Mouse (Mus musculus) MEL (cell line): ENCODE data around the gene Teddm1a.

ENCODE experiments used
- CHD1 ChIP-seq: IDR thresholded peaks from 2 replicates; pipeline ENCODE4 v1.6.1; 2012; ENCODE audit warnings: low read depth, mild to moderate bottlenecking, inconsistent platforms, low read length, improper control_type of control experiment
- CTCF ChIP-seq, 3 experiments: IDR thresholded peaks in 2 of 3; conservative IDR thresholded peaks in 1 of 3; 2 replicates each; pipeline ENCODE4 v1.5.1; 2011 to 2012; ENCODE audit warnings: low read length in 3 of 3, low read depth in 2 of 3, mild to moderate bottlenecking in 2 of 3, improper control_type of control experiment in 1 of 3, inconsistent platforms in 1 of 3, mixed read lengths in 1 of 3, moderate library complexity in 1 of 3; ENCODE audit not compliant: control insufficient read depth in 1 of 3, insufficient read depth in 1 of 3, poor library complexity in 1 of 3, severe bottlenecking in 1 of 3
- E2F4 ChIP-seq: IDR thresholded peaks from 2 replicates; pipeline ENCODE4 v1.6.1; 2011; ENCODE audit warnings: low read depth, low read length, improper control_type of control experiment, borderline replicate concordance
- ELF1 ChIP-seq: IDR thresholded peaks from 2 replicates; pipeline ENCODE4 v1.6.1; 2014; ENCODE audit warnings: low read depth, mild to moderate bottlenecking, inconsistent platforms, low read length, improper control_type of control experiment, moderate library complexity
- EP300 ChIP-seq, 2 experiments: IDR thresholded peaks; 2 replicates each; pipeline ENCODE4 v1.6.1; 2011; ENCODE audit warnings: improper control_type of control experiment in 2 of 2, low read length in 2 of 2, low read depth in 1 of 2, mild to moderate bottlenecking in 1 of 2
- GATA1 ChIP-seq: IDR thresholded peaks from 2 replicates; pipeline ENCODE4 v1.6.1; 2011; ENCODE audit warnings: low read depth, low read length, improper control_type of control experiment
- KAT2A ChIP-seq: conservative IDR thresholded peaks from 2 replicates; pipeline ENCODE4 v1.6.1; 2012; ENCODE audit warnings: low read depth, low read length, improper control_type of control experiment, inconsistent platforms
- MAX ChIP-seq: IDR thresholded peaks from 2 replicates; pipeline ENCODE4 v1.6.1; 2011; ENCODE audit warnings: low read length, improper control_type of control experiment
- POLR2A ChIP-seq, 2 experiments: IDR thresholded peaks; 2 replicates each; pipeline ENCODE4 v1.6.1; 2011 to 2012; ENCODE audit warnings: low read length in 2 of 2, mild to moderate bottlenecking in 2 of 2, control low read depth in 1 of 2, improper control_type of control experiment in 1 of 2, low read depth in 1 of 2, moderate library complexity in 1 of 2; ENCODE audit not compliant: control insufficient read depth in 1 of 2, insufficient read depth in 1 of 2, poor library complexity in 1 of 2
- SMC3 ChIP-seq: IDR thresholded peaks from 2 replicates; pipeline ENCODE4 v1.6.1; 2011; ENCODE audit warnings: low read depth, low read length, improper control_type of control experiment
- TCF12 ChIP-seq: IDR thresholded peaks from 2 replicates; pipeline ENCODE4 v1.6.1; 2014; ENCODE audit warnings: low read depth, mild to moderate bottlenecking, inconsistent platforms, low read length, improper control_type of control experiment, moderate library complexity
- ZMIZ1 ChIP-seq: IDR thresholded peaks from 2 replicates; pipeline ENCODE4 v1.6.1; 2012; ENCODE audit warnings: low read depth, mild to moderate bottlenecking, inconsistent platforms, low read length, improper control_type of control experiment, moderate library complexity

GRCm38 (mm10) chr1:153894201-153894893 lies 2.8 kb downstream of the Teddm1a start:
- no peak for TF ChIP-seq GATA1
- TF ChIP-seq CTCF (IDR thresholded peaks at IDR 0.05 in 2 of 3, conservative IDR thresholded peaks at IDR 0.05 in 1 of 3; ENCODE audit: control insufficient read depth in 1 of 3, insufficient read depth in 1 of 3, low read depth in 2 of 3, low read length in 3 of 3, poor library complexity in 1 of 3, severe bottlenecking in 1 of 3), result no peak
- no peak for TF ChIP-seq MAX
- TF ChIP-seq POLR2A (IDR thresholded peaks at IDR 0.05; ENCODE audit: control insufficient read depth in 1 of 2, insufficient read depth in 1 of 2, low read depth in 1 of 2, low read length in 2 of 2, poor library complexity in 1 of 2), result no peak
- no peak for TF ChIP-seq KAT2A
- TF ChIP-seq TCF12, result no peak
- no peak for TF ChIP-seq ZMIZ1
- TF ChIP-seq ELF1, result no peak
- TF ChIP-seq E2F4, result no peak
- no peak for TF ChIP-seq CHD1
- TF ChIP-seq EP300 (IDR thresholded peaks at IDR 0.05; ENCODE audit: low read depth in 1 of 2, low read length in 2 of 2), result no peak
- no peak for TF ChIP-seq SMC3
